Mouse (Mus musculus): ENCODE measurements around the gene Gm38392.

Gm38392 gene

GRCm38 (mm10) chr3:88198505-88199020 lies 88.4 kb downstream of the Gm38392 start:
- DNase-seq: no peak

- no peak for DNase-seq
Observed at GRCm38 (mm10) chr3:88197741-88198504, 89.1 kb downstream of the Gm38392 start.
